Mouse (Mus musculus) heart, embryonic 11.5 days (tissue): ENCODE measurements around the gene Mob2. TPM values are rescaled to one million over a fixed set of nuclear protein-coding genes. Genes with fewer than 3 reads are reported as not detected.

Experiments
- microRNA-seq: library from miRNA; unstranded; fragments of <30 nt; microRNA quantifications from one replicate; pipeline ENCODE4, GENCODE M21; 2016; ENCODE audit warnings: borderline number of aligned reads
- polyA plus RNA-seq: library from polyadenylated mRNA; unstranded; fragments of >200 nt; fragmentation: Nextera tagmentation; extraction: Ambion mirVana; gene quantifications from 2 replicates; pipeline ENCODE4 v1.2.1, GENCODE M21; 2014

Gene Mob2
- polyA plus RNA-seq, 1 experiment from 2014 or later, result 50.3 TPM

Small RNAs within 50 kb of the gene (microRNA-seq; reads per million reads assigned to microRNA genes)
- gene Mir3104, result not detected

Other genes with a start within 250 kb of the Mob2 start
- gene Muc5b, start 222.0 kb downstream of the Mob2 start, polyA plus RNA-seq, result 0.04 and 0.07 TPM in 2 replicates
- gene Tollip, start 142.6 kb downstream of the Mob2 start, polyA plus RNA-seq, result 36.2 and 38.8 TPM in 2 replicates
- 0.40 and 0.62 TPM in 2 replicates for gene Brsk2, start 111.3 kb downstream of the Mob2 start, polyA plus RNA-seq
- gene Dusp8, start 34.8 kb upstream of the Mob2 start, polyA plus RNA-seq, result 9.6 and 10.1 TPM in 2 replicates
- gene Gm45618, start 59.7 kb upstream of the Mob2 start, polyA plus RNA-seq, result not detected in 2 replicates
- not detected in 2 replicates for gene Gm39115, start 75.0 kb upstream of the Mob2 start, polyA plus RNA-seq
- not detected in 2 replicates for gene Gm45337, start 83.5 kb upstream of the Mob2 start, polyA plus RNA-seq
- gene Gm29735, start 96.0 kb upstream of the Mob2 start, polyA plus RNA-seq, result not detected in 2 replicates
- not detected in 2 replicates for gene Gm4553, start 104.7 kb upstream of the Mob2 start, polyA plus RNA-seq
- not detected in 2 replicates for gene Krtap5-2, start 114.9 kb upstream of the Mob2 start, polyA plus RNA-seq
- not detected in 2 replicates for gene Gm10153, start 129.3 kb upstream of the Mob2 start, polyA plus RNA-seq
- not detected in 2 replicates for gene Krtap5-3, start 140.3 kb upstream of the Mob2 start, polyA plus RNA-seq
- not detected in 2 replicates for gene Gm7579, start 150.8 kb upstream of the Mob2 start, polyA plus RNA-seq
- not detected in 2 replicates for gene Krtap5-5, start 168.9 kb upstream of the Mob2 start, polyA plus RNA-seq
- gene Gm40460, start 180.0 kb upstream of the Mob2 start, polyA plus RNA-seq, result not detected in 2 replicates
- not detected in 2 replicates for gene Gm2431, start 197.3 kb upstream of the Mob2 start, polyA plus RNA-seq
- not detected in 2 replicates for gene Gm4559, start 213.3 kb upstream of the Mob2 start, polyA plus RNA-seq
- not detected in 2 replicates for gene Krtap5-1, start 236.1 kb upstream of the Mob2 start, polyA plus RNA-seq
- gene Krtap5-4, start 242.5 kb upstream of the Mob2 start, polyA plus RNA-seq, result 0.26 TPM in 1 of 2 replicates, not detected in the other